Mouse (Mus musculus) stomach, postnatal 0 days (tissue): ENCODE measurements around the gene Radil.

Experiments used
- CTCF ChIP-seq: IDR thresholded peaks from 2 replicates; pipeline ENCODE4 v1.5.1; 2016; ENCODE audit warnings: antibody characterized with exemption, low read depth, mild to moderate bottlenecking, moderate library complexity
- EP300 ChIP-seq: optimal IDR thresholded peaks from 2 replicates; pipeline ENCODE3; 2016; ENCODE audit warnings: antibody characterized with exemption

- TF ChIP-seq CTCF (no peak), EP300 (no peak)
These were observed 32.8 kb upstream of the Radil start for GRCm38 (mm10) chr5:142583616-142584126.
